Mouse (Mus musculus): ENCODE data around the gene Tgoln1.

Tgoln1 gene

GRCm38 (mm10) chr6:72630370-72630769 is 13.6 kb upstream of the Tgoln1 start:
- DNase-seq (ENCODE audit: low read depth), result no peak

- no peak for DNase-seq (ENCODE audit: low read depth)
These were observed 10.5 kb upstream of the Tgoln1 start for GRCm38 (mm10) chr6:72627276-72627675.

GRCm38 (mm10) chr6:72626391-72626790 is 9.6 kb upstream of the Tgoln1 start:
- no peak for DNase-seq (ENCODE audit: low read depth)

- peak; percentile 83 for DNase-seq (ENCODE audit: low read depth)
These were observed 7.0 kb upstream of the Tgoln1 start for GRCm38 (mm10) chr6:72623661-72624402.

GRCm38 (mm10) chr6:72622917-72623316 is 6.1 kb upstream of the Tgoln1 start:
- no peak for DNase-seq (ENCODE audit: low read depth)

- no peak for DNase-seq (ENCODE audit: low read depth)
These were observed 4.1 kb upstream of the Tgoln1 start for GRCm38 (mm10) chr6:72620920-72621319.

GRCm38 (mm10) chr6:72619734-72620532 is 3.1 kb upstream of the Tgoln1 start:
- DNase-seq (ENCODE audit: low read depth), result no peak

GRCm38 (mm10) chr6:72615561-72616375 is 1.0 kb downstream of the Tgoln1 start:
- no peak for DNase-seq (ENCODE audit: low read depth)

- DNase-seq (ENCODE audit: low read depth), result peak; percentile 41
These were observed 1.6 kb downstream of the Tgoln1 start for GRCm38 (mm10) chr6:72615151-72615550.

- DNase-seq (ENCODE audit: low read depth), result no peak
These were observed 6.5 kb downstream of the Tgoln1 start for GRCm38 (mm10) chr6:72610261-72610660.

GRCm38 (mm10) chr6:72608662-72609184 is 8.1 kb downstream of the Tgoln1 start:
- no peak for DNase-seq (ENCODE audit: low read depth)

- DNase-seq (ENCODE audit: low read depth), result no peak
These were observed 9.1 kb downstream of the Tgoln1 start for GRCm38 (mm10) chr6:72607676-72608075.

GRCm38 (mm10) chr6:72607060-72607459 is 9.7 kb downstream of the Tgoln1 start:
- DNase-seq (ENCODE audit: low read depth), result no peak

- DNase-seq (ENCODE audit: low read depth), result no peak
These were observed 12.7 kb downstream of the Tgoln1 start for GRCm38 (mm10) chr6:72604066-72604465.

- peak; percentile 91 for DNase-seq (ENCODE audit: low read depth)
These were observed 15.1 kb downstream of the Tgoln1 start for GRCm38 (mm10) chr6:72601732-72602131.

- DNase-seq (ENCODE audit: low read depth), result no peak
These were observed 16.0 kb downstream of the Tgoln1 start for GRCm38 (mm10) chr6:72600771-72601170.

- no peak for DNase-seq (ENCODE audit: low read depth)
These were observed 16.6 kb downstream of the Tgoln1 start for GRCm38 (mm10) chr6:72600216-72600615.

- DNase-seq (ENCODE audit: low read depth), result peak; percentile 53
These were observed 17.8 kb downstream of the Tgoln1 start for GRCm38 (mm10) chr6:72598791-72599557.

GRCm38 (mm10) chr6:72597956-72598753 is 18.6 kb downstream of the Tgoln1 start, which contains the start of the genes Elmod3 and Retsat:
Gene Elmod3, minus strand, starts transcription at chr6:72598413.
Gene Retsat, plus strand, starts transcription at chr6:72598475.
- peak; percentile 99 for DNase-seq (ENCODE audit: low read depth)

Data from 416B (cell line).